Mouse (Mus musculus) testis, adult 2 months (tissue): ENCODE measurements around the gene Snx9.

ENCODE experiments used
- CTCF ChIP-seq: fragments of 200-500 bp; IDR thresholded peaks from 2 replicates; pipeline ENCODE4 v1.5.1; 2012; ENCODE audit warnings: low read depth, mild to moderate bottlenecking, inconsistent platforms, low read length, moderate library complexity; ENCODE audit not compliant: control insufficient read depth, insufficient read depth, insufficient replicate concordance
- POLR2A ChIP-seq: fragments of 200-500 bp; IDR thresholded peaks from 2 replicates; pipeline ENCODE4 v1.6.1; 2012; ENCODE audit warnings: low read depth, mild to moderate bottlenecking, inconsistent platforms, low read length, moderate library complexity; ENCODE audit not compliant: control insufficient read depth

- no peak for TF ChIP-seq CTCF
- TF ChIP-seq POLR2A = no peak
These were observed 46.9 kb upstream of the Snx9 start for GRCm38 (mm10) chr17:5794276-5794675.
